Mouse (Mus musculus) neural tube, embryonic 11.5 days (tissue): ENCODE data around the gene Sap30bp. TPM values are rescaled to one million over a fixed set of nuclear protein-coding genes. Genes with fewer than 3 reads are reported as not detected.
A peak's percentile ranks its signal among the peaks of the same experiment; 100 is the strongest.

Experiments
- ATAC-seq: fragments of 200-750 bp; cut with Nextera tagmentation; 2 replicates; pipeline ENCODE4 v1.8.0; 2017; ENCODE audit warnings: moderate number of reproducible peaks, mild to moderate bottlenecking, moderate TSS enrichment, moderate library complexity; ENCODE audit not compliant: insufficient read depth, low FRiP score, low TSS enrichment
- DNase-seq: peaks from one replicate; pipeline ENCODE4 v3.0.0-alpha.2; 2015; ENCODE audit warnings: low spot score
- H3K27ac ChIP-seq: fragments of 300-500 bp; sonication (generic); 2 replicates; pipeline ENCODE4 v1.5.1; 2014; ENCODE audit warnings: low read depth, mild to moderate bottlenecking, low read length
- H3K27me3 ChIP-seq: fragments of 300-500 bp; sonication (generic); 2 replicates; pipeline ENCODE4 v1.6.1; 2014; ENCODE audit warnings: mild to moderate bottlenecking, low read length, mixed read lengths; ENCODE audit not compliant: control insufficient read depth, insufficient read depth
- H3K36me3 ChIP-seq: fragments of 300-500 bp; sonication (generic); 2 replicates; pipeline ENCODE4 v1.6.1; 2014; ENCODE audit warnings: mild to moderate bottlenecking, low read length, moderate library complexity, mixed read lengths; ENCODE audit not compliant: control insufficient read depth, insufficient read depth
- H3K4me1 ChIP-seq: fragments of 300-500 bp; sonication (generic); 2 replicates; pipeline ENCODE4 v1.6.1; 2014; ENCODE audit warnings: low read length, mixed read lengths; ENCODE audit not compliant: control insufficient read depth, insufficient read depth
- H3K4me2 ChIP-seq: fragments of 300-500 bp; sonication (generic); 2 replicates; pipeline ENCODE4 v1.6.1; 2014; ENCODE audit warnings: low read depth, mild to moderate bottlenecking, moderate library complexity
- H3K4me3 ChIP-seq: fragments of 300-500 bp; sonication (generic); 2 replicates; pipeline ENCODE4 v1.5.1; 2014; ENCODE audit warnings: low read depth, low read length
- H3K9ac ChIP-seq: fragments of 300-500 bp; sonication (generic); 2 replicates; pipeline ENCODE4 v1.6.1; 2014; ENCODE audit warnings: mild to moderate bottlenecking, low read length
- H3K9me3 ChIP-seq: fragments of 300-500 bp; sonication (generic); 2 replicates; pipeline ENCODE4 v1.6.1; 2016; ENCODE audit warnings: low read length; ENCODE audit not compliant: control insufficient read depth
- WGBS: fragments of 180-500 bp; shearing (Covaris S2); extraction: QIAGEN DNeasy Blood & Tissue Kit; methylation state at CpG from one replicate; pipeline ENCODE4 v1.1.7; 2014; 5-methylcytosine and 5-hydroxymethylcytosine counted together
- polyA plus RNA-seq: library from polyadenylated mRNA; unstranded; fragments of >200 nt; fragmentation: Nextera tagmentation; extraction: Ambion mirVana; gene quantifications from 2 replicates; pipeline ENCODE4 v1.2.1, GENCODE M21; 2014

Sap30bp gene
- polyA plus RNA-seq, 1 experiment from 2014 or later: 51.8 TPM

- WGBS: 86% methylated on average over 7 of the region's 7 CpGs
- Histone ChIP-seq H3K36me3 (peaks cover 16% of the 10 kb centered on the region), H3K9ac (no peak overlapping the region), H3K4me3 (no peak overlapping the region), H3K4me1 (no peaks in the 10 kb centered on the region), H3K27ac (no peak overlapping the region), H3K4me2 (no peak overlapping the region), H3K27me3 (no peaks in the 10 kb centered on the region), H3K9me3 (no peaks in the 10 kb centered on the region)
- ATAC-seq: no peak
- DNase-seq: no peak
These were observed 8.9 kb downstream of the Sap30bp start for GRCm38 (mm10) chr11:115941980-115942379.

- Histone ChIP-seq H3K4me2 (no peak overlapping the region), H3K9me3 (no peaks in the 10 kb centered on the region), H3K27ac (no peak overlapping the region), H3K27me3 (no peaks in the 10 kb centered on the region), H3K36me3 (peaks cover 12% of the 10 kb centered on the region), H3K4me1 (no peaks in the 10 kb centered on the region), H3K4me3 (no peak overlapping the region), H3K9ac (no peak overlapping the region)
- WGBS: 89% methylated on average over 8 of the region's 8 CpGs
- ATAC-seq (no peak), DNase-seq (no peak)
These were observed 12.2 kb downstream of the Sap30bp start for GRCm38 (mm10) chr11:115945247-115945646.

GRCm38 (mm10) chr11:115946221-115946828, 13.2 kb downstream of the Sap30bp start:
- H3K36me3 ChIP-seq: peaks cover 13% of the 10 kb centered on the region
- H3K4me3 ChIP-seq: no peak overlapping the region
- WGBS: 88% methylated on average over 9 of the region's 9 CpGs
- no peak for ATAC-seq
- no peak for DNase-seq
- no peaks in the 10 kb centered on the region for H3K4me1 ChIP-seq
- H3K27ac ChIP-seq: no peak overlapping the region
- H3K9me3 ChIP-seq: no peaks in the 10 kb centered on the region
- H3K4me2 ChIP-seq: no peak overlapping the region
- no peak overlapping the region for H3K9ac ChIP-seq
- no peaks in the 10 kb centered on the region for H3K27me3 ChIP-seq

GRCm38 (mm10) chr11:115948316-115948715, 15.2 kb downstream of the Sap30bp start:
- H3K27ac ChIP-seq: no peak overlapping the region
- WGBS: 95% methylated on average over 9 of the region's 9 CpGs
- H3K27me3 ChIP-seq: no peaks in the 10 kb centered on the region
- no peaks in the 10 kb centered on the region for H3K4me1 ChIP-seq
- no peak overlapping the region for H3K9ac ChIP-seq
- ATAC-seq (no peak), DNase-seq (no peak)
- H3K9me3 ChIP-seq: no peaks in the 10 kb centered on the region
- no peak overlapping the region for H3K4me3 ChIP-seq
- peaks cover 12% of the 10 kb centered on the region for H3K36me3 ChIP-seq
- no peak overlapping the region for H3K4me2 ChIP-seq

GRCm38 (mm10) chr11:115950719-115951118, 17.6 kb downstream of the Sap30bp start:
- H3K27ac ChIP-seq: no peak overlapping the region
- H3K36me3 ChIP-seq: peaks cover 9% of the 10 kb centered on the region
- ATAC-seq (no peak), DNase-seq (no peak)
- WGBS: 89% methylated on average over 2 of the region's 2 CpGs
- H3K27me3 ChIP-seq: no peaks in the 10 kb centered on the region
- H3K4me2 ChIP-seq: no peak overlapping the region
- no peak overlapping the region for H3K9ac ChIP-seq
- H3K4me3 ChIP-seq: no peak overlapping the region
- H3K9me3 ChIP-seq: no peaks in the 10 kb centered on the region
- H3K4me1 ChIP-seq: 0 out of 2 replicates have a peak, but pooled peaks cover 3% of the 10 kb centered on the region

GRCm38 (mm10) chr11:115954712-115955111, 21.6 kb downstream of the Sap30bp start:
- Histone ChIP-seq H3K36me3 (peaks cover 12% of the 10 kb centered on the region), H3K4me1 (peaks cover 17% of the 10 kb centered on the region; the same call in 1 of the 2 replicates), H3K27me3 (no peaks in the 10 kb centered on the region), H3K9me3 (no peaks in the 10 kb centered on the region), H3K27ac (no peak overlapping the region), H3K9ac (no peak overlapping the region), H3K4me3 (no peak overlapping the region), H3K4me2 (no peak overlapping the region)
- no peak for ATAC-seq
- 90% methylated on average over 5 of the region's 5 CpGs for WGBS
- no peak for DNase-seq

- no peak for DNase-seq
These were observed 22.2 kb downstream of the Sap30bp start for GRCm38 (mm10) chr11:115955195-115955858.

GRCm38 (mm10) chr11:115956453-115956852, 23.4 kb downstream of the Sap30bp start:
- Histone ChIP-seq H3K4me2 (no peak overlapping the region), H3K4me3 (no peak overlapping the region), H3K9me3 (no peaks in the 10 kb centered on the region), H3K36me3 (peaks cover 14% of the 10 kb centered on the region), H3K9ac (no peak overlapping the region), H3K4me1 (peaks cover 17% of the 10 kb centered on the region; the same call in 1 of the 2 replicates), H3K27ac (peak overlapping the region; percentile 54; the same call in 1 of the 2 replicates), H3K27me3 (no peaks in the 10 kb centered on the region)
- DNase-seq: peak; percentile 76
- WGBS: 27% methylated on average over 4 of the region's 4 CpGs
- ATAC-seq: peak; percentile 78

More at GRCm38 (mm10) chr11:115955195-115955858, 22.2 kb downstream of the Sap30bp start:
- Histone ChIP-seq H3K27me3 (no peaks in the 10 kb centered on the region), H3K9ac (no peak overlapping the region), H3K4me1 (peaks cover 17% of the 10 kb centered on the region; the same call in 1 of the 2 replicates), H3K9me3 (no peaks in the 10 kb centered on the region), H3K36me3 (peaks cover 12% of the 10 kb centered on the region), H3K27ac (no peak overlapping the region), H3K4me3 (no peak overlapping the region), H3K4me2 (no peak overlapping the region)
- 68% methylated on average over 10 of the region's 10 CpGs for WGBS
- no peak for ATAC-seq

- no peak overlapping the region for H3K4me2 ChIP-seq
- 0 out of 2 replicates have a peak overlapping the region, but pooled peaks have one; percentile 3 for H3K27ac ChIP-seq
These were observed 24.9 kb downstream of the Sap30bp start for GRCm38 (mm10) chr11:115957971-115958370.

More at GRCm38 (mm10) chr11:115957971-115958370, 24.9 kb downstream of the Sap30bp start:
- ATAC-seq (no peak), DNase-seq (no peak)
- H3K9ac ChIP-seq: no peak overlapping the region; the same call in 1 of the 2 replicates
- H3K4me3 ChIP-seq: no peak overlapping the region
- no peaks in the 10 kb centered on the region for H3K27me3 ChIP-seq
- peaks cover 17% of the 10 kb centered on the region; the same call in 1 of the 2 replicates for H3K4me1 ChIP-seq
- H3K36me3 ChIP-seq: peaks cover 15% of the 10 kb centered on the region
- 68% methylated on average over 7 of the region's 7 CpGs for WGBS
- H3K9me3 ChIP-seq: no peaks in the 10 kb centered on the region
